Mouse (Mus musculus) megakaryocyte, embryonic 14.5 days (primary cell): ENCODE results near the gene Zc2hc1c.

Experiments
- FLI1 ChIP-seq: IDR thresholded peaks from 2 replicates; pipeline ENCODE4 v1.6.1; 2012; ENCODE audit warnings: low read length, inconsistent platforms, mixed read lengths
- GATA1 ChIP-seq: IDR thresholded peaks from 3 replicates; pipeline ENCODE4 v1.6.1; 2012; ENCODE audit warnings: mixed read lengths, low read length, inconsistent platforms, borderline replicate concordance

- TF ChIP-seq GATA1 (no peak), FLI1 (no peak)
These were observed 53.9 kb downstream of the Zc2hc1c start for GRCm38 (mm10) chr12:85342310-85342709.
